Mouse (Mus musculus) liver, adult 2 months (tissue): ENCODE measurements around the gene Mid2. TPM values are rescaled to one million over a fixed set of nuclear protein-coding genes. Genes with fewer than 3 reads are reported as not detected.

Experiments
- DNase-seq: peaks from one replicate; pipeline ENCODE4 v3.0.0-alpha.2; 2011; ENCODE audit warnings: low read depth, low spot score; ENCODE audit errors: extremely low read depth
- H3K27ac ChIP-seq: fragments of 200-500 bp; replicated peaks from 2 replicates; pipeline ENCODE4 v1.5.1; 2012; ENCODE audit warnings: low read depth, mild to moderate bottlenecking, control low read depth, inconsistent platforms, low read length; ENCODE audit not compliant: insufficient read depth
- H3K27me3 ChIP-seq: fragments of 200-500 bp; 2 replicates; pipeline ENCODE4 v1.6.1; 2012; ENCODE audit warnings: mild to moderate bottlenecking, moderate library complexity, low read length, inconsistent platforms; ENCODE audit not compliant: control insufficient read depth, insufficient read depth
- H3K36me3 ChIP-seq: fragments of 200-500 bp; 2 replicates; pipeline ENCODE4 v1.6.1; 2012; ENCODE audit warnings: low read length, inconsistent platforms; ENCODE audit not compliant: control insufficient read depth, insufficient read depth
- H3K4me1 ChIP-seq: fragments of 200-500 bp; 2 replicates; pipeline ENCODE4 v1.6.1; 2011; ENCODE audit warnings: low read length; ENCODE audit not compliant: control insufficient read depth, insufficient read depth
- H3K4me3 ChIP-seq: fragments of 200-500 bp; 2 replicates; pipeline ENCODE4 v1.5.1; 2011; ENCODE audit warnings: low read depth, mild to moderate bottlenecking, control low read depth, low read length, moderate library complexity; ENCODE audit not compliant: insufficient read depth
- H3K79me2 ChIP-seq: fragments of 200-500 bp; 2 replicates; pipeline ENCODE4 v1.6.1; 2012; ENCODE audit warnings: inconsistent platforms, mild to moderate bottlenecking, low read length, moderate library complexity; ENCODE audit not compliant: control insufficient read depth, insufficient read depth
- H3K9ac ChIP-seq: fragments of 200-500 bp; 2 replicates; pipeline ENCODE4 v1.6.1; 2012; ENCODE audit warnings: low read depth, mild to moderate bottlenecking, control low read depth, inconsistent platforms, low read length
- CTCF ChIP-seq: fragments of 200-500 bp; IDR thresholded peaks from 2 replicates; pipeline ENCODE4 v1.5.1; 2011; ENCODE audit warnings: low read depth, low read length, control low read depth
- POLR2A ChIP-seq: fragments of 200-500 bp; IDR thresholded peaks from 2 replicates; pipeline ENCODE4 v1.6.1; 2011; ENCODE audit warnings: low read length, control low read depth; ENCODE audit not compliant: insufficient read depth; ENCODE audit errors: extremely low read depth
- WGBS: fragments of 180-500 bp; shearing (Covaris S2); methylation state at CpG from one replicate; pipeline ENCODE4 v1.1.7; 2018; 5-methylcytosine and 5-hydroxymethylcytosine counted together
- polyA plus RNA-seq: library from polyadenylated mRNA; depleted of rRNA; stranded (reverse); fragments of >200 nt; gene quantifications from 2 replicates; pipeline ENCODE4 v1.2.3, GENCODE M21; 2012; rRNA removed
- total RNA-seq: library from RNA; depleted of rRNA; stranded (reverse); fragments of >200 nt; gene quantifications from 2 replicates; pipeline ENCODE4 v1.2.3, GENCODE M21; 2014; rRNA removed

Mid2 gene
- total RNA-seq (3.8 and 3.9 TPM in 2 replicates), polyA plus RNA-seq (1.8 and 2.2 TPM in 2 replicates)

- TF ChIP-seq CTCF (no peak), POLR2A (no peak)
- Histone ChIP-seq H3K27me3 (no peaks in the 10 kb centered on the region), H3K9ac (peak within 1 kb of the TSS; percentile 90), H3K4me3 (peak within 1 kb of the TSS; percentile 96), H3K36me3 (no peaks in the 10 kb centered on the region), H3K4me1 (no peaks in the 10 kb centered on the region), H3K27ac (peak within 1 kb of the TSS; percentile 68; the same call in 1 of the 2 replicates), H3K79me2 (no peaks in the 10 kb centered on the region; the same call in 1 of the 2 replicates)
- WGBS = 2% methylated on average over 27 of the region's 68 CpGs
- DNase-seq = no peak
Observed at GRCm38 (mm10) chrX:140664479-140665241, at the start of gene Mid2. Mid2 (plus strand) TSS chrX:140664599.

- DNase-seq = no peak
- Histone ChIP-seq H3K4me3 (no peak overlapping the region), H3K27me3 (no peaks in the 10 kb centered on the region), H3K79me2 (no peaks in the 10 kb centered on the region), H3K9ac (no peak overlapping the region), H3K36me3 (no peaks in the 10 kb centered on the region), H3K27ac (no peak overlapping the region), H3K4me1 (no peaks in the 10 kb centered on the region)
- no peak for TF ChIP-seq POLR2A
- TF ChIP-seq CTCF = no peak
- 47% methylated on average over 12 of the region's 12 CpGs for WGBS
Observed at GRCm38 (mm10) chrX:140624875-140625594, 39.4 kb upstream of the Mid2 start.

GRCm38 (mm10) chrX:140638028-140638427, 26.4 kb upstream of the Mid2 start:
- no peak overlapping the region for H3K4me3 ChIP-seq
- H3K79me2 ChIP-seq = no peaks in the 10 kb centered on the region
- H3K27me3 ChIP-seq = no peaks in the 10 kb centered on the region
- TF ChIP-seq POLR2A = no peak
- no peak for TF ChIP-seq CTCF
- H3K4me1 ChIP-seq = no peaks in the 10 kb centered on the region
- H3K27ac ChIP-seq = no peak overlapping the region
- no peak overlapping the region for H3K9ac ChIP-seq
- WGBS = 82% methylated on average over 5 of the region's 5 CpGs
- peak; percentile 4 for DNase-seq
- H3K36me3 ChIP-seq = no peaks in the 10 kb centered on the region

- Histone ChIP-seq H3K36me3 (no peaks in the 10 kb centered on the region), H3K27me3 (no peaks in the 10 kb centered on the region), H3K9ac (no peak overlapping the region), H3K4me1 (no peaks in the 10 kb centered on the region), H3K79me2 (no peaks in the 10 kb centered on the region), H3K27ac (no peak overlapping the region), H3K4me3 (no peak overlapping the region)
- TF ChIP-seq CTCF (no peak), POLR2A (no peak)
- WGBS = 85% methylated on average over 2 of the region's 2 CpGs
- DNase-seq = no peak
Observed at GRCm38 (mm10) chrX:140639592-140639991, 24.8 kb upstream of the Mid2 start.

- H3K27ac ChIP-seq = no peak overlapping the region
- WGBS = 44% methylated on average over 1 of the region's 1 CpGs
- no peaks in the 10 kb centered on the region for H3K27me3 ChIP-seq
- H3K4me3 ChIP-seq = no peak overlapping the region
- TF ChIP-seq POLR2A (no peak), CTCF (no peak)
- H3K36me3 ChIP-seq = no peaks in the 10 kb centered on the region
- no peaks in the 10 kb centered on the region for H3K79me2 ChIP-seq
- no peak overlapping the region for H3K9ac ChIP-seq
- no peaks in the 10 kb centered on the region for H3K4me1 ChIP-seq
- DNase-seq = no peak
Observed at GRCm38 (mm10) chrX:140660731-140661130, 3.7 kb upstream of the Mid2 start.
